Mouse (Mus musculus) cerebellum, adult 8-10 months (tissue): Measurements from ENCODE around the gene Tpra1.

Experiments
- DNase-seq: peaks from one replicate; pipeline ENCODE4 v3.0.0; 2022

Gene Tpra1

DNA sequence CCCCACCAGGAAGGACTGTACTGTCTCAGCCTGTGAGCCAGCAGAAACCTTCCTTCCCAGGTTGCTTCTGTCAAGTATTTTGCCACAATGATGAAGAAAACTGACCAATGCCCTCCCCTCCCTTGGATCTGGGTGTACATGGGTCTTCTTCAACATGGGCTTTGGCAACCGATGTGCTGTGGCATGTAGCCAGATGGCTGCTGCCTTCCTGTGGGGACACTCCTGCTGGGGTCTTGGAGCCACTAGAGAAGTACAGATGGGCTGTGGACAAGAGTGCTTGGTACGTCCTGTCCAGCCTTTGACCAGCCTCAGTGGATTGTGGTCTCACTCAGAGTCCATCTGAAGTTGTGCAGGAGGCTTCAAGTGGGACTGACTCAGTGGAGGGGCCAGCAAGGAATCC lies 56.3 kb downstream of the Tpra1 start:
- DNase-seq: no peak

DNA sequence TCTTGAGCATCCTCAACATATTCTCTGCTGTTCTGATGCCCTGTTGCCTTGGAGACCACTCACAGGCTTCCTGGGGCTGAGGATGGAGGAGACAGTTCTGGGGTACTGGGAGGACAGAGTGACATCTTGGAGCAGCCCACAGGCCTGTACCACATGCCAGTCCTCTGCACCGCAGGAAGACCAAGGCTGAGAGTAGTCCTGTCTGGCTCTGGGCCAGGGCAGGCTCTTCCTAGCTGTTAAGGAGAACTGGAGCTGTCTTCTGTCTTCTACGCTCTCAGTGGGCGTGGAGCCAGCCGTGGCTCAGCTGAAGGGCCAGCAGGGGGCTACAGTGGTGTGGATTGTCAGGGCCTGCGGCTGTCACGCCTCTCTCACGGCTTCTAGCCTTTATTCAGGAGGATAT lies 57.8 kb downstream of the Tpra1 start:
- DNase-seq: peak; percentile 53

- DNase-seq: no peak
Observed at GRCm38 (mm10) chr6:88960941-88961340, 58.9 kb downstream of the Tpra1 start.
